In the genomic region with DNA sequence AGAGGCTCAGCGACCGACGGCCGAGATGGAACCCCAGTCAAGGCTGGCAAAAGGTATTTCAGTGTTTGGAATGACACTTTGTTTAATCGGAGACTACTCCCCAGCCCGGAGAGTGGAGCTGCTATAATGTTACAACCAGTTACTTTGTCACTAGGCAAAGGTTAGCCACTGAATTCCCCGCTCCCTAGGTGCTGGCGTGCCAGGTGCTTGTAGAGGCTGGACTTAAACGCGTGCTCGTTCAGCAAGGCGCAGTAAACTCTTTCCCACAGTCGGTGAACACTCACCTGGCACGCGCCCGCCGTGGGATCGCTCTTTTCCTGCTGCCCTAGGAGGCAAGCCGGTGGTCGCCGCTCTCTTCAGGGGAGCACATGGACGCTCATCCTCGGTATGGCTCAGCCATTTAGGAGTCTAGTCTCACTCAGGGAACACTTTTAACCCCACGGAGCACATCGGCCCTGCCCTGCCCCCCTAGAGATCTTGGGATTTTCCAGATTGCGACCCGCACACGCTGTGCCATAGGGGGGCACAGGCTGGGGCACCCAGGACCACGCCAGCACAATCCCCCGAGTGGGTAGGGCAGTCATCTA, we compare ENCODE assay signal across 8 mouse cellular contexts. TPM values are rescaled to one million over a fixed set of nuclear protein-coding genes. Genes with fewer than 3 reads are reported as not detected.
DNase-seq lines count a peak whose midpoint lies in the region; ATAC-seq and TF ChIP-seq lines count a peak whose summit lies in the region.

No protein-coding gene starts in this region.

- 2% methylated on average over 30 of the region's 30 CpGs for WGBS in embryonic facial prominence, embryonic 11.5 days
- 2% methylated on average over 30 of the region's 30 CpGs for WGBS in intestine, embryonic 15.5 days
- 2% methylated on average over 30 of the region's 30 CpGs for WGBS in midbrain, embryonic 11.5 days

- H3K4me1 ChIP-seq in embryonic facial prominence, embryonic 11.5 days (ENCODE audit: control insufficient read depth, insufficient read depth, low read length): peaks cover 8% of the 10 kb centered on the region
- H3K4me1 ChIP-seq in intestine, embryonic 15.5 days (replicated peaks): peaks cover 51% of the 10 kb centered on the region
- peaks cover 17% of the 10 kb centered on the region for H3K4me1 ChIP-seq in midbrain, embryonic 11.5 days (ENCODE audit: control insufficient read depth, insufficient read depth, low read length)

- ATAC-seq in embryonic facial prominence, embryonic 11.5 days (replicated peaks; ENCODE audit: insufficient number of reproducible peaks, low FRiP score, low TSS enrichment, low read depth): peak; percentile 68
- ATAC-seq in intestine, embryonic 15.5 days: peak; percentile 13
- no peak for ATAC-seq in midbrain, embryonic 11.5 days (ENCODE audit: low FRiP score)

- H3K4me3 ChIP-seq in layer of hippocampus, adult 2 months: peak overlapping the region; percentile 99
- H3K4me3 ChIP-seq in embryonic facial prominence, embryonic 11.5 days (ENCODE audit: low read depth, low read length): peak overlapping the region; percentile 88
- H3K4me3 ChIP-seq in intestine, embryonic 15.5 days (replicated peaks): peak overlapping the region; percentile 95
- H3K4me3 ChIP-seq in midbrain, embryonic 11.5 days (ENCODE audit: low read depth, low read length): peak overlapping the region; percentile 68

- H3K27me3 ChIP-seq in embryonic facial prominence, embryonic 11.5 days (ENCODE audit: control insufficient read depth, insufficient read depth, low read length): no peaks in the 10 kb centered on the region
- H3K27me3 ChIP-seq in intestine, embryonic 15.5 days (replicated peaks): no peaks in the 10 kb centered on the region
- H3K27me3 ChIP-seq in midbrain, embryonic 11.5 days (ENCODE audit: control insufficient read depth, insufficient read depth, low read length): no peaks in the 10 kb centered on the region

- peak overlapping the region; percentile 55 for H3K27ac ChIP-seq in layer of hippocampus, adult 2 months
- H3K27ac ChIP-seq in embryonic facial prominence, embryonic 11.5 days (replicated peaks; ENCODE audit: low read depth, low read length): no peak overlapping the region
- H3K27ac ChIP-seq in intestine, embryonic 15.5 days: no peak overlapping the region
- no peak overlapping the region for H3K27ac ChIP-seq in midbrain, embryonic 11.5 days (ENCODE audit: low read depth, low read length)

- no peak for TF ChIP-seq CTCF in layer of hippocampus, adult 2 months (conservative IDR thresholded peaks at IDR 0.05)

- H3K9ac ChIP-seq in embryonic facial prominence, embryonic 11.5 days (replicated peaks; ENCODE audit: low read length): peak overlapping the region; percentile 56
- peak overlapping the region; percentile 57 for H3K9ac ChIP-seq in intestine, embryonic 15.5 days
- peak overlapping the region; percentile 58 for H3K9ac ChIP-seq in midbrain, embryonic 11.5 days (ENCODE audit: low read length)

- no peaks in the 10 kb centered on the region for H3K36me3 ChIP-seq in embryonic facial prominence, embryonic 11.5 days (replicated peaks; ENCODE audit: control insufficient read depth, insufficient read depth, low read depth, low read length)
- no peaks in the 10 kb centered on the region for H3K36me3 ChIP-seq in intestine, embryonic 15.5 days
- no peaks in the 10 kb centered on the region for H3K36me3 ChIP-seq in midbrain, embryonic 11.5 days (ENCODE audit: control insufficient read depth, insufficient read depth, low read length)

- peak overlapping the region; percentile 79 for H3K4me2 ChIP-seq in embryonic facial prominence, embryonic 11.5 days (ENCODE audit: low read depth, low read length)
- peak overlapping the region; percentile 77 for H3K4me2 ChIP-seq in intestine, embryonic 15.5 days (replicated peaks)
- peak overlapping the region; percentile 55 for H3K4me2 ChIP-seq in midbrain, embryonic 11.5 days

- no peak for DNase-seq in layer of hippocampus, adult 2 months (ENCODE audit: low spot score in 2 of 2)
- DNase-seq in layer of hippocampus, adult 11-12 months (ENCODE audit: low spot score): no peak
- DNase-seq in embryonic facial prominence, embryonic 11.5 days (ENCODE audit: low spot score): peak; percentile 14
- peak; percentile 83 for DNase-seq in midbrain, embryonic 11.5 days (ENCODE audit: low spot score, missing footprints)
- DNase-seq in ovary, postnatal 14 days (ENCODE audit: low spot score): no peak
- DNase-seq in spleen, adult 12 weeks (ENCODE audit: low spot score): no peak
- DNase-seq in layer of hippocampus, adult 9-10 months (ENCODE audit: low spot score): no peak

- no peaks in the 10 kb centered on the region for H3K9me3 ChIP-seq in embryonic facial prominence, embryonic 11.5 days (replicated peaks; ENCODE audit: control insufficient read depth, low read length)
- no peaks in the 10 kb centered on the region for H3K9me3 ChIP-seq in intestine, embryonic 15.5 days
- no peaks in the 10 kb centered on the region for H3K9me3 ChIP-seq in midbrain, embryonic 11.5 days (ENCODE audit: control insufficient read depth, low read length)

RNA-seq across cellular contexts. Expression of a gene that starts 0.5 kb away (rescaled TPM):
- 10 to 100 TPM; 13.1 to 15.2 TPM for total RNA-seq in layer of hippocampus, adult 2 months (2021)
- 50.4 and 58.1 TPM in 2 replicates for polyA plus RNA-seq in embryonic facial prominence, embryonic 11.5 days (2014; fragmentation: Nextera tagmentation; extraction: Ambion mirVana)
- 127 and 144 TPM in 2 replicates for polyA plus RNA-seq in intestine, embryonic 15.5 days (2015; fragmentation: Nextera tagmentation; extraction: Ambion mirVana)
- 34.2 and 37.4 TPM in 2 replicates for polyA plus RNA-seq in midbrain, embryonic 11.5 days (2014; fragmentation: Nextera tagmentation; extraction: Ambion mirVana)

RNA-seq across cellular contexts. Expression of a gene that starts 16.8 kb away (rescaled TPM):
- total RNA-seq in layer of hippocampus, adult 2 months (2021): 10 to 100 TPM; 10.6 TPM
- polyA plus RNA-seq in embryonic facial prominence, embryonic 11.5 days (2014; fragmentation: Nextera tagmentation; extraction: Ambion mirVana): 17.8 and 19.3 TPM in 2 replicates
- 9.6 and 11.9 TPM in 2 replicates for polyA plus RNA-seq in intestine, embryonic 15.5 days (2015; fragmentation: Nextera tagmentation; extraction: Ambion mirVana)
- polyA plus RNA-seq in midbrain, embryonic 11.5 days (2014; fragmentation: Nextera tagmentation; extraction: Ambion mirVana): 18.3 and 24.3 TPM in 2 replicates

RNA-seq across cellular contexts. Expression of a gene that starts 52.3 kb away (rescaled TPM):
- 10 to 100 TPM; 26.8 to 29.1 TPM for total RNA-seq in layer of hippocampus, adult 2 months (2021)
- polyA plus RNA-seq in embryonic facial prominence, embryonic 11.5 days (2014; fragmentation: Nextera tagmentation; extraction: Ambion mirVana): 60.4 and 65.6 TPM in 2 replicates
- 62.9 and 70.9 TPM in 2 replicates for polyA plus RNA-seq in intestine, embryonic 15.5 days (2015; fragmentation: Nextera tagmentation; extraction: Ambion mirVana)
- 60.2 and 67.2 TPM in 2 replicates for polyA plus RNA-seq in midbrain, embryonic 11.5 days (2014; fragmentation: Nextera tagmentation; extraction: Ambion mirVana)

Comparison
In these comparisons a context has a peak if more than half of its experiments do, and no peak if none do; other contexts are left out.
1. DNase-seq: peak in embryonic facial prominence, embryonic 11.5 days (single experiment) and midbrain, embryonic 11.5 days (single experiment); none in layer of hippocampus, adult 2 months (0 of 2), layer of hippocampus, adult 11-12 months (single experiment), ovary, postnatal 14 days (single experiment), spleen, adult 12 weeks (single experiment) and layer of hippocampus, adult 9-10 months (single experiment).
2. Peak in every context shown above with its lines, with median percentiles within 50 percentile points of each other: H3K4me3 ChIP-seq, H3K4me2 ChIP-seq and H3K9ac ChIP-seq.